Mouse (Mus musculus): Measurements from ENCODE around the gene Mrps35.

Gene Mrps35

DNA sequence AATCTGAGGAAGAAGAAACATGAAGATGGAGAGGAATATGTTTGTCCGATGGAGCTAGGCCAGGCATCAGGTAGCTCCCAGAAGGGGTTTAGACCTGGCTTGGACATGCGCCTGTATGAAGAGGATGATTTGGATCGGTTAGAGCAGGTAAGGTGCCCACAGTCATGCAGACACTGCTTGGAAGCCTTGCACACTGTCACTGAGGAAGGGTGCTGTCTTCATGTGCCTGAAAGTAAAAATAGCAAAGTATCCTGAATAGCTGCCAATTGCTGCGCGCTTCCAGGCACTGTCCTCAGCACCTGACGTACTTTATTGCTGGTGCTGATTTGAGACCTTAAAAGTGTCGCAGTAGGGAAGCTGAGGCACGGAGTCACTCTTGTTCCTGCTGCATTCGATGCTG is 13.0 kb upstream of the Mrps35 start:
- DNase-seq (ENCODE audit: extremely low spot score, low spot score) = peak; percentile 8

DNA sequence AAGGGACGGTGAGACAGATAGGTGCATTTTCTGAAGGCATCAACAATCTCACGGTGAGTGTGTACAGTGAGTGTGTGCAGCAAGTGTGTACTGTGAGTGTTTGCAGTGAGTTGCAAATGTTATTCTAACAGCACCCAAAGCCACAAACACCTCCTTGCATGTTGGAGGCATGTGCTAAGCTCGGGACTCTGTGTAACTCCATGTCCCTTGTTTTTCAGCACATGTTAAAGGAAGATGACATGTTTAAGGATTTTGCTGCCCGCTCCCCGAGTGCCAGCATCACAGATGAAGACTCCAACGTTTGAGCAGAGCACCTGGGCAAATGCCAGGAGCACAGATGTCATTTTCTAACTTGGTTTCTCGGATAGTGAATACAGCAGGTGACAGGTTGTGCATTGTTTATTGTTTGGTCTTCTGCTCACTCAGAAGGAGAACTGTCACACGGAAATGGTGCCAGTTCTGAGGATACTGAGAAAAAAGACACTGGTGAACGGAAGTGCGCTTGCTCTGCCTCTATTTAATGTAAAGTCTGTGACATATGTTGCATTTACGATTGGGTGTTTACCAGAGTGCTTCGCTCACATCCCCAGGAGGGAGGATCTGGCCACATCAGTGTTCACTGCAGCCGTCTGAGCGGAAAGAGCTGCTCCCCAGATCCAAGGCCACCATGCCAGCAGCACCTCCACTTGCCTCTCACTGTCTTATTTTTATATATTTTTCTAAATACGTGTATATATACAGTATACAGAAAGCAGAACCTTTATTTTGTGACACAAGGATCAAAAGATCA is 12.3 kb upstream of the Mrps35 start:
- peak; percentile 4 for DNase-seq (ENCODE audit: extremely low spot score, low spot score)

DNA sequence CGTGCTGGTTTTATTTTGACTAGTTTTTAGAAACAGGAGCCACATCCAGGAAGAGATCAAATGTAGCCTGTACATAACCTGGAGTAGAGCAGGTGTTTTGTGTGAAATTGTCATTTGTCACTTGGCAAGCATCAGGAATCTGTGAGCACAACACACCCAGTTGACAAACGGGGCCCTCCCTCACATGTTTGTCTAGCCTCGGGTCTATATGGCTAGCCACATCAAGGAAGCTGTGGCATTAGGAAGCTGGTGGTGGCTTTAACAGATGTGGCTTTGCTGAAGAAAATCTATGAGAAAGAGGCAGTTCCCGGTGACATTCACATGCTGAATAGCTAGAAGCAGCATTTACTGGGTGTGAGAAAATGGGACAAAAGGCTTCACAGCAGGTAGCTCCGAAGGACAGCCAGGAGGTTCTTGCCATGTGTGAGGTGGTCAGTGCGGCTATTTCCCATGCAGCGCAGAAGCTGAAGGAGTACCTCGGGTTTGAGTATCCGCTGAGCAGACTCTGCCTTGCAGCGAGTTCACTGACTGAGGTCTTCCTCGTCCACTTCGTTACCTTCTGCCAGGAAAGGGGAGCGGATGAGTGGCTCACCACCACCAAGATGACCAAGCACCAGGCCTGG is 10.2 kb upstream of the Mrps35 start, which contains the start of gene Rep15:
Rep15 (plus strand) TSS at position 282 of the 623 bp plus-strand sequence.
- DNase-seq (ENCODE audit: extremely low spot score, low spot score) = no peak

DNA sequence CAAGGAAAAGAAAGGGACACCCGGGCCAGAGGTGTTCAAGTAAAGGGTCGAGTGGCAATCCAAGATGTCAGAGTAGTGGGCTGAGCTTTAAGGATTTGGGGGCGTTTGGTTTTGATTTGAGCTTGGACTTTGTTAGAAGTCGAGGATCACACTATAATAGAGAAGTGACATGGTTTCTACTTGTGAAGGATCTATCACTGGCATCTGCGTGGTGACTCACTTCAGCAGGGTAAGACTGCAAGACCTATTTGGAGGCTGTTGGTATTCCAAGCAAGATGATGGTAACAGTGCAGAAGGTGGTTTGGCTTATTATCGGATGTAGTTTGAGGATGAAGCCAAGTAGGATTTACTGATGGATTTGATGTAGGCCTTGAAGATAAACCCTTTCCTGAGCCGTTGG is 1.1 kb downstream of the Mrps35 start:
- DNase-seq (ENCODE audit: extremely low spot score, low spot score) = no peak

DNA sequence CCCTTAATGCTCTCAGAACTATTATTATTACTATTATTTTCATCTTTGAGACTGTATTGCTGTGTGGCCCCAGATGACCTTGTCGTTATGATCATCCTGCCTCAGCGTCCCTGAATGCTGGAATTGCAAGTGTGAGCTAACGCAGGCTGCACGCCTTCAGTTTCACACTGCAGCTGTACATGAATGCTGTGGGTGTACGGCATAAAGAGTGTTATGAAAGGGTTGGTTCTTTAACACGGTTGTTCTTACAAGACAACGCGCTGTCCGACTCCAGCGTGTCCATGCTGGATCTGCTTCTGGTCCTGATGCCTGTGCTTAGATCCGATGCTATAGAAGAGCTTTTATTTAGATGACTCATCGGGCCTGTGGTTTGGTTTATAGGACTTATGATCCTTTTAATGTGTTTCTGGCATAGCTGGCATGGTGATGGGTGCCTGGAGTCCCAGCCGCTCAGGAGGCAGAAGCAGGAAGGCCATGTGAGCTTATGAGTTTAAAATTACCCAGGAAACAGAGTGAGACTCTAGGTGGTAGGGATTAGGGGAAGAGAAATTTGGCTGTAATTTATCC is 6.8 kb downstream of the Mrps35 start:
- no peak for DNase-seq (ENCODE audit: extremely low spot score, low spot score)

DNA sequence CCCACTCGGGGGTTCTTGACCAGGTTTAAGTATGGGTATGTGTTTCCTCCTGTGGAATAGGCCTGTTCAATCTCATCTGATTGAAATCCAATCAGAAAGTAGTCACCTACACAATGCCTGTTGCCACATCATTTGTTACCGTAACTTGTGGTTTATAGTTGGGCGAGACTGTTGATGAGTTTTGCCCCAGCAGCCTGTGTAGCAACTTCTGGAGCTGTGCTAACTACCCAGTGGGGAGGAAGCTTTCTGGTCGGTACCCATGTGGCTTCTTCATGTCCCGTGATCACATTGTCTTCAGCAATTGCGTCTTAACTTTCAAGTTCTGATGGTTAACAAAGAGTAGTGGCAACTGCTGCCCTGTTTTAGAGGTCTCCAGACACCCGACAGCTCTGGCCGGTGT is 9.1 kb downstream of the Mrps35 start:
- no peak for DNase-seq (ENCODE audit: extremely low spot score, low spot score)

DNA sequence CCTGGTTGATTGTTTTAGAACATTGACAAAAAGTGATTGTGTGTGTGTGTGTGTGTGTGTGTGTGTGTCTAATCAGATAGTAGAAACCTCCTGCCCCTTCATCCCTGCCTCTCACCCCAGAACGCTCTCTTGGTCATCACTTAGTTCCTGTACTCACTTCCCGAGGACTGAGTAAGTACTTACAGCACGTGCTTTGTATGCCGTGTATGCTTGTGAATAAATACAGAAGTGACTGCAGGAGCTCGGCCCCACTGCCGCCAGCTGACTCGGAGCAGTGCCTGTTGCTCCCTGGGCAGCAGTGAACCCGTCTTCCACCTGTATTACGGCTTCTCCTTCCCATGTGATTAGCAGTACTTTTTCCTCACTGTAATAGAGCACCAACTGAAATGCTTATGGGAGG is 9.9 kb downstream of the Mrps35 start:
- no peak for DNase-seq (ENCODE audit: extremely low spot score, low spot score)

DNA sequence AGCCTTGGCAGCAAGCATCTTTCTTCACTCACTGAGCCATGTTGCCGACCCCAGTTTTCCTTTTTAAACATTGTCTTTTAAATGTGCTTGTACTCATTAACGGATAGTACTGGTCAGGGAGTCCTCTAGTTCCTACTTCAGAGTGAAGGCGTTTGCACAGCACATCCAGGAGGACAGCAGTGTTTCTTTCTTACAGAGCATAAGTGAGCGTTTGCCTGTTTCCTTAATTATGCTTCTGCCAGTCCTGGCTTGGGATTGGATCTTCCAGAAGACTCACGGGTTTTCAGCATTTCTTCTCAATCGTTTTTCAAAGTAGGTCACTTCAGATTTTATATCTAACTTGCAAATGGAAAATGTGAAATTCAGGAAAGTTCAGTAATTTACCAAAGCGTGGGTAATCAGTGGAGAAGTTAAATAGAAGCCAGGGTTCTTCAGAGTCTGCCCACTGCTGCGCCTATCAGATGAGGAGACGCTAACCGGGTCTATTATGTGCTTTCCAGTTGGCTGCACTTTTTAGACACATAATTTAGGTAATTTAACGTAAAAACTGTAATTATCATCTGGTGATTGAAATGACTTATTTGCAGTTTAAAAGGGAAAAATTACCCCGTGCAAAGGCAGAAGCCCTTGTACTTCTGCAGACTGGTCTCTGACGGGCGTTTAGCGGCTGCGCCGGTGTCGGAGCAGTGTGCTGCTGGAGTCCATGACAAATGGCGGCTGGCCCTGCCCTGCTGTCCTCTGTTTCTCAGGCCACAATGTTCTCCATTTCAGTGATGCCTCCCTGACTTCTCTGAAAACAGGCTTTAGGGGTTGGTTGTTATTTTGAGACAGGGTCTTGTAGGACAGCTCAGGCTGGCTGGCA is 11.5 kb downstream of the Mrps35 start:
- DNase-seq (ENCODE audit: extremely low spot score, low spot score) = no peak

DNA sequence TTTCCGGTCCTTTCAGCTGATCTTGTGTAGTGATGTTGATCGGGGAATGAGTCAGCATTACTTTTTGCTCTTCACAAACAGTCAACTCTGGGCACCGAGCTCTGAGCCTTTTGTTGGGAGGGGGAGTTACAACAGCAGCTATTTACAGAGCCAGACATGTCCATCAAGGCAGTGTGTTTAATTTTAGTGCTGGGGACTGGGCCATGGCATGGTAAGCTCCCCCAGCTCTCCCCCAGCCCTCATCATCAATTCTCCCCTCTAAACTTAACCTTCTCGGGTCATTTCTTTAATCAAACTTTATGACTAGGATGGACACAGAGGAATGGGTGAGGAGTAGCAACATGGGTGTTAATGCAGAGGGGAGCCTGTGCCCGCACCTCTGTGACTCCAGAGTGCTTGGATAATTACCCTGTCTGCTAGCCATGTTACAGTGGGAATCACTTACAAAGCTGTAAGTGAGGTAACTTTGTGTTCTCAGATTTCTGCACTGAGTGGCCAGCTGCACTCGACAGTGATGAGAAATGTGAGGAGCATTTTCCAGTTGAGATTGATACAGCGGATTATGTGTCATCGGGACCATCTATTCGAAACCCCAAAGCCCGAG is 12.9 kb downstream of the Mrps35 start:
- no peak for DNase-seq (ENCODE audit: extremely low spot score, low spot score)

DNA sequence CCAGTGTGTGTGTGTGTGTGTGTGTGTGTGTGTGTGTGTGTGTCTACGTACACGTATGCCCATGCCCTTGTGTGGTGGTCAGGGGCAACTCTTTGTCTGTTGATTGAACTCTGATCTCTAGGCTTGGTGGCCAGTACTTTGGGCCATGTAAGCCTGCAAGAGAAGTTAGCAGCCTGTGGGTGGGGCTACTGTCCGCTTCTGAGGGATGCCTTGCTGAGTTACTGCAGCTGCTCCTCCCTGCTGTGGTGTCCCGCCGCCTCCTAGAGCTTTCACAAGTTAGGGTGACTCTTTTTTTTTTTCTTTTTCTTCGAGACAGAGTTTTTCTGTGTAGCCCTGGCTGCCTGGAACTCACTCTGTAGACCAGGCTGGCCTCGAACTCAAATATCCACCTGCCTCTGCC is 16.8 kb downstream of the Mrps35 start:
- no peak for DNase-seq (ENCODE audit: extremely low spot score, low spot score)

DNA sequence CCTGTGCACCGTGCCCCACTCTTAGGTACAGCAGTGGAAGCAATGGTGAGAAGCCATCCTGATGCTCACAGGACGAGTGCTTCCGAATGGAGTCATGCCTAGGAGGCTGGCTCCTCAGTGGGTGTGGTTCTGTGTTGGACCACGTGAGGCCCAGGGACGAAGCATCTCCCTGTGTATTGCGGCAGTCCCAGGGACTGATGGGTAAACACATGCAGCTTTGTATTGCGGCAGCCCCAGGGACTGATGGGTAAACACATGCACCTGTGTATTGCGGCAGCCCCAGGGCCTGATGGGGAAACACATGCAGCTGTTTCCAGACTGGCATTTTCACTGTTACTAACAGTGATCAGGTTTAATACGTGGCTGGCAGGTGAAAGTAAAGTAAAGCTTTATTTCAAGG is 19.1 kb downstream of the Mrps35 start:
- no peak for DNase-seq (ENCODE audit: extremely low spot score, low spot score)

DNA sequence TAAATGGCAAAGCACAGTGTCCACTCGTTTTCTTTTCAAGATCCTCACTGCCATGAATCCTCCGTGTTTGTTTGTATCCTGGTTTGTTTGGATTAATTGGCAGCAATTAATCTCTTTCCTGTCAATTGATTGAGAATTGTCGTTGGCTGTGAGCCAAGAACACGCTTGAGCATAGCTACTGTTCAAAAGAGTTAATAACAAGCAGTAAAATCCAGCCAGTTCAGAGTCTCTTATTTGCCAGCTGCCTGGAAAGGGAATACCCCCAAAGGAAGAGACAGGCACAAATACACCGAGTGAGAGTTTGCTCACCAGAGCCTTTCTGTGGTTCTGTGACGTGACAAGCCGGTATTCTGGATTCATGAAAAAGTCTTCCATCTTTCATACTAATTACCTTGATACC is 19.5 kb downstream of the Mrps35 start:
- no peak for DNase-seq (ENCODE audit: extremely low spot score, low spot score)

DNA sequence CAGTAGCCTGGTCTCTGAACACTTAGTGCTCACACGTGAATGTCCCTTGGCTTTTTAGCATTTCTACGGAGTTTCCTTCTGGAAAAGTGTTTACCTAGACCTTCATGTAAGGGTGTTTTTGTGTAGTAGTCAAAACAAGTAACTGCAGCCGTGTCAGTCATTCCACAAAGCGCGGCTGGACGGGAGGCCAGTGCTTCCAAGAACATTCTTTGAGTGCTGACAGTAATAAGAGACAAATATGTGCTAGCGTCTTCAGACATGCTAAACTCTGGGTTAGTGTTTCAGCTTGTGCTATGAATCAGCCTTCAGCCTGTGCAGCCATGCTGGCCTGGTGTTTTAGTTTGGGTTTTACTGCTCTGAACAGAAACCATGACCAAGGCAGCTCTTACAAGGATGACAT is 20.1 kb downstream of the Mrps35 start:
- DNase-seq (ENCODE audit: extremely low spot score, low spot score) = no peak

DNA sequence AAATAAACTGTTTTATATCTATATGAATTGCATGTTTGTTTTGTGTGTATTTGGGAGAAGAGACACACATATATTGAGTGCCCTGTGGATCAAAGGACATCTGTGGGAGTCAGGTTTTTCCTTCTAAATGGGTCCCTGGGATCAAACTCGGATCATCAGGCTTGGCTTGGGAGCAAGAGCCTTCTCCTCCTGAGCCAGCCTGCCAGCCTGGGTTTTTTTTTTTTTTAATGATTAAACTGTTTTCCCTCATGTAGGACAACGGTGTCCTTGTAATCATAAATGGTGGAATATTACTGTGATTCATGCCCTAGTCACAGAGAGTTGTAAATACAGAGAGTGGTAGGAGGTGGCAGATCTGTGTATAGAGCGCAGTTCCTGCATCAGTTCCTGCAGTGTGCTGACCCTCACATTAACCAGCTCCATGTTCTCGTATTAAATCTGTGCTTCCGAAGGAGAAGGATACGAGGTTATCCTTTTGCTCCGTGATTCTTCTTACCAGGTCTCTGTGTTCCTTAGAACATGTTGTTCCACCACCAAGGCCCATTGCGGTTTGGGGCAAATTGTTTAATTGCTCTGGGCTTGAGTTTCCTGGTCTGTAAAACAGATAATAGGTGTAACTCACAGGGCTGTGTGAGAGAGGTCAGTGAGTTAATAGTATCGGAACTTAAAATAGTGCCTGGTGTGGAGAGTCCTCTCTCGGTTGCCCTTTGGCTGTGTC is 21.8 kb downstream of the Mrps35 start:
- DNase-seq (ENCODE audit: extremely low spot score, low spot score) = no peak

DNA sequence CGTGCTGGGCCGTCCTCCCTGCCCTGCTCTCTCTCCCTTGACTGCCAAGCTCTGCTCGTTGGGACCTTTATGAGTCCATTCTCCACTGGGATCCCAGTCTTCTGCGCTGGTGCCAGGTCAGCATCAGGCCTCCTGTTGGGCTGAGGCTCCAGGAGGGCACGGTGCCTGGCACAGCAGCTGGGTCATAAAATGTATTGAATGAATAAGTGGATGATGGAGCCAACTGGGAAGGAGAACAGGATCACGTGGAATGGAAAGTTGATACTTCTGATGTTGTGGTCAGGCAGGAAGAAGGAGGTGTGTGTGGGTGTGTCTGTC is 22.3 kb downstream of the Mrps35 start:
- DNase-seq (ENCODE audit: extremely low spot score, low spot score) = no peak

DNA sequence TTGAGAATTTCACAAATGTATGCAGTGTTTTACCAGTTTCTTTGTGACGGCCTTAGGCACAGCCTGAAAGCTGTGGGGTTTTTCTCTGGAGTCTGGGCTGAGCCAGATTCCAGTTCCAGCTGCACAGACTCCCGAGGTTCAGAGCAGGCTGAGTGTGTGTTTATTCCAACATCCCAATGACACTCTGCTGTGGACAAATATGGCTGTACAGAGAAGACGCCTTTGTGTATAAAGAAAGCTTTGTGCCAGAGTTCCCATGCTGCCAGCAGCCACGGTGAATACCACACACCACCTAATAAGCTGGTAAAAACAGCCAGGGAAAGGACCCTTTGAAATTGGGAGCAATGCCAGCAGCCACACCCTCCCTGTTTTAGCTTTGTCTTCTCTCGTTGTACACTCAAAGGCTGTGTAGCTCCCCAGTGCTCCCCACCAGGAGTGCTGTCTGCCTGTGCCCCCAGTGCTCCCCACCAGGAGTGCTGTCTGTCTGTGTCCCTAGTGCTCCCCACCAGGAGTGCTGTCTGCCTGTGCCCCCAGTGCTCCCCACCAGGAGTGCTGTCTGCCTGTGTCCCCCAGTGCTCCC is 33.3 kb downstream of the Mrps35 start:
- no peak for DNase-seq (ENCODE audit: extremely low spot score, low spot score)

DNA sequence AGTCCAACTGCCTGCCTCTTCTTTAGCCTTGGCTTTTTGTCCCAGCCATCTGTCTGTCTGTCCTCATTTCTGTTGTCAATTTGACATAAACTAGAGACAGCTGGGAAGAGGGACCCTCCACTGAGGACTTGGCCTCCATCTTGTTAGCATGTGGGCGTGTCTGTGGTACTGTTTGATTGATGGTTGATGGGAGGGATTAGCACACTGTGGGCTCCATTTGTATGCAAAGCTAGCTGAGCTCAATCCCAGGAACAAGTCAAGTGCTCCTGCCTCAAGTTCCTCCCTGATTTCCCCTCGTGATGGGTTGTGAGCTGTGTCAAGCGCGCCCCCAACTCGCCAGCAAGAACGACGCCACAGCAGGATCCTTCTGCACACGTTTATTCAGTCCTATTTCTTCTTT is 34.3 kb downstream of the Mrps35 start:
- DNase-seq (ENCODE audit: extremely low spot score, low spot score) = no peak

DNA sequence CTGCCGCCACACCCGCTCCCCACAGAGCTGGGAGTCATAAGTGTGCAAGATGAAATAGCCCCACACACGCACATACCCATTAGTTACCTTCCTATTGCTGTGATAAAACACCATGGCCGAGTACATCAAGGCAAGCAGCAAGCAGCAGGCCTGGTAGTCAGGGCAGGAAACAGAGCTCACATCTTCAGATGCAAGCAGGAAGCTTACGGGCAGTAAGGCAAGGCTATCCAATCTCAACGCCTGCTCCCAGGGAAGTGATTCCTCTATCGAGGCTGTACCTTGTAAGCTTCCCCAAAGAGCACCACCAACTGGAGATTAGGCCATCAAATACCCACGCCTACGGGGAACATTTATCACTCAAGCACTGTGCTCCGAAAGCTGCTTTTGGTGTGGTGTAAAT is 37.4 kb downstream of the Mrps35 start:
- no peak for DNase-seq (ENCODE audit: extremely low spot score, low spot score)

DNA sequence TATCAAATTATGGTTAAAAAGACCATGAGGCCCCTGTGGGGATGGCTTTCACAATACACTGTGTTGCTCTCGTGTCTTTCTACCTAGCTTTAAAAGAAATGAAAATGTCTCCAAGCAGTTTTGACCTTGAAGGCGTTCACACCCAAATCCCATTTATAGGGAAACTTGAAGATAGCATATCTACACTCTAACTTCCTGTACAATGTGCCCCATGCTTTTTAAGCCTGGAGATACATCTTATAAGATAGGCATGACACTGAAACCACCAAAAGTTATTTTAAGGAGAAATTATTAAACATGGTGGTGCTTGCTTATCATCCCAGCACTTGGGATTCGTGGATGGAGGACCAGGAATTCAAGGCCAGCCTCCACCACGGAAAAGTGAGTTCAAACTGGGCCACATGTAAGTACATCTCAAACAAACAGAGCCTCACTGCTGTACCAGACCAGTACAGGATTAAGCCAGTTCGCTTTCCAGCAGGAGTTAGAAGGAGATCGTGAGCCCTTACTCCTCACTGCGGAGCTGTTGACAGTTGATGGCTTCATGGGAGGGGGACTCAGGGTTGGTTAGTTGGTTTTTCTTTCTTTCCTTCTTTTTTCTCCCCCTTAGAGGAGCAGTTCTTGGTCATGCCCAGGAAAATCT is 43.0 kb downstream of the Mrps35 start:
- DNase-seq (ENCODE audit: extremely low spot score, low spot score) = no peak

DNA sequence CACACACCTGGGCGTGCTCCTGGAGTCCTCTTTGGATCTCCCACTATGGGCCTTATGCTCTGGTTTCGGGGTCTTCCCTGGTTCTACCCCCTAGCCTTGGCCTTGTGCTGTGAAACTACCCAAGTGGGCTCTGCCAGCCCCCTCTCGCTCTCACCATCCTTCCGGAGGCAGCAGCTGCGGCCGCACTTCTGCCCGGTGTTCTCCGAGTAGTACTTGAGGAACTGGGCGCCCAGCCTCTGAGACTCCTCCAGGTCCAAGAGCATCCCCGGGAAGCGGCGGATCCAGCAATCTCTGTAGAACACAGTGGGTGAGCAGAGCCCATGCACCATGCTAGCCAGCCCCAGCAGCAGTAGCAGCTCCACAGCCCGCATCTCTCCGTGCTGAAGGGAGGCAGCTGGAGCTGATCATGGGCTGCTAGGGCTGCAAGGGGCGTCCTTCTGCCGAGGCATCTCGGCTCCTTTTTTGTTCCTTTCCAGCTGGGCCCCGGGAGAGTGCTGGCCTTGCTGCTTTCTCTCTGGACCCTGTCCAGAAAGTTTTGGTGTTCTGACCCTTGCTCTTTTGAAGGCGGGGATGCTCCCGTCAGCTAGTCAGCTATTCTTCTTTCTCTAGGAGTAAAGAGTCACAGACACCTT is 44.1 kb downstream of the Mrps35 start, which contains the start of gene Mansc4:
Mansc4 (minus strand) TSS at position 439 of the 632 bp plus-strand sequence.
- DNase-seq (ENCODE audit: extremely low spot score, low spot score) = peak; percentile 62

All from neural tube, embryonic 10.5 days (tissue).